Mouse (Mus musculus): Measurements from ENCODE around the gene Pou6f2. TPM values are rescaled to one million over a fixed set of nuclear protein-coding genes. Genes with fewer than 3 reads are reported as not detected.

Pou6f2 gene
- total RNA-seq, 2 experiments from 2014 or later = not detected

DNA sequence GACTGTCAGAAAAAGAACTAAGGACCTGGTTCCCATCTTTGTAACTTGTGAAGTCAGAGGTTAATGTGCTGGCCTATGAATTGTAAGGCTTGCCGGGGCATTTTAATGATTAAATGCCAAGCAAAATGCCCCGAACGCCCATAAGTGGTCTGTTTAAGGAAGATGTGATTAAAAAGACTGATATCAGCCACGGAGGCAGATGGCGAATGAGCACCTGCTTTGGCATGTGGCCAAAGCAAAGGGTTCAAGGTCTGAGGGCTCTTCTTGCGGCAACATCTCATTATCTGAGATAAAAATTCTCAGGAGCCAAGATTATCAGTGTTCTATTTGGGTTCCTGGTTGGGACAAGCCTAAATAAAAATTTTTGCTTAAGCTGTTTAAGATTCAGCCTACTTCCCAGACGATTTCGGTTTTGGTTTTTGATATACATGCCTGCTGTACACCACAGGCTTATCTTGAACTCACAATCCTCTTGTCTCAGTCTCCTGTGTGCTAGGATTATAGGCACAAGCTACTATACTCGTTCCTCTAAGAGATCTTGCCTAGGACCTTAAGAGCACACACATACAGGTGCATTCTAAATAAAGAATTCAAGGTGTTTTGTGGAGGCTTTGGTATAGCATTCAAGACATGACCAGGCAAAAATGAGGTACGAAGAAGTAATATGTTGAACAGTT lies 315.9 kb downstream of the Pou6f2 start:
- no peak for ATAC-seq (replicated peaks; ENCODE audit: low FRiP score, poor library complexity, severe bottlenecking)

Data from erythroblast, adult 5-6 weeks (primary cell).